ENCODE assay signal across 8 mouse cellular contexts in genomic region chr3:60501561-60502151, GRCm38 (mm10). TPM values are rescaled to one million over a fixed set of nuclear protein-coding genes. Genes with fewer than 3 reads are reported as not detected.
DNase-seq lines count a peak whose midpoint lies in the region; ATAC-seq and TF ChIP-seq lines count a peak whose summit lies in the region.

No protein-coding gene starts in this region.

- peak overlapping the region; percentile 68 to 89 (median 80) for H3K4me3 ChIP-seq in CH12.LX (replicated peaks in 1 of 3; ENCODE audit: low read depth in 2 of 3, low read length in 2 of 3, poor library complexity in 1 of 3)
- peak overlapping the region; percentile 90 for H3K4me3 ChIP-seq in embryonic facial prominence, embryonic 11.5 days (ENCODE audit: low read depth, low read length)
- peak overlapping the region; percentile 84 for H3K4me3 ChIP-seq in heart, adult 2 months
- peak overlapping the region; percentile 93 for H3K4me3 ChIP-seq in liver, postnatal 0 days (ENCODE audit: low read depth, low read length)
- H3K4me3 ChIP-seq in neural tube, embryonic 13.5 days: peak overlapping the region; percentile 92

- peak overlapping the region; percentile 87 for H3K9ac ChIP-seq in CH12.LX (ENCODE audit: insufficient read depth, low read depth)
- H3K9ac ChIP-seq in embryonic facial prominence, embryonic 11.5 days (replicated peaks; ENCODE audit: low read length): peak overlapping the region; percentile 88
- H3K9ac ChIP-seq in heart, adult 2 months (ENCODE audit: low read depth, low read length): peak overlapping the region; percentile 78
- H3K9ac ChIP-seq in liver, postnatal 0 days (replicated peaks): peak overlapping the region; percentile 97
- H3K9ac ChIP-seq in neural tube, embryonic 13.5 days: peak overlapping the region; percentile 96

- H3K36me3 ChIP-seq in CH12.LX (replicated peaks in 1 of 2; ENCODE audit: control insufficient read depth in 1 of 2, insufficient read depth in 1 of 2, low read length in 1 of 2): peaks cover 0 to 4% of the 10 kb centered on the region in 2 experiments
- H3K36me3 ChIP-seq in embryonic facial prominence, embryonic 11.5 days (replicated peaks; ENCODE audit: control insufficient read depth, insufficient read depth, low read depth, low read length): no peaks in the 10 kb centered on the region
- peaks cover 38% of the 10 kb centered on the region for H3K36me3 ChIP-seq in heart, adult 2 months (ENCODE audit: control insufficient read depth, insufficient read depth, low read length)
- H3K36me3 ChIP-seq in liver, postnatal 0 days (replicated peaks; ENCODE audit: insufficient read depth, low read length): no peaks in the 10 kb centered on the region; the same call in 1 of the 2 replicates
- H3K36me3 ChIP-seq in neural tube, embryonic 13.5 days: no peaks in the 10 kb centered on the region

- in situ Hi-C loops in CH12.LX (cut with MboI; ENCODE audit: low pct_ligation_motif_present, low pct_unique_long_range_greater_than_20kb, low sequenced_read_pairs): no loop called here

- H3K4me1 ChIP-seq in CH12.LX (ENCODE audit: control insufficient read depth in 1 of 2, insufficient read depth in 2 of 2): peaks cover under 1 to 50% of the 10 kb centered on the region in 2 experiments; a peak in 3 of 4 replicates
- H3K4me1 ChIP-seq in embryonic facial prominence, embryonic 11.5 days (ENCODE audit: control insufficient read depth, insufficient read depth, low read length): no peaks in the 10 kb centered on the region
- H3K4me1 ChIP-seq in heart, adult 2 months (ENCODE audit: control insufficient read depth, insufficient read depth, low read length): peaks cover 25% of the 10 kb centered on the region
- H3K4me1 ChIP-seq in liver, postnatal 0 days (ENCODE audit: insufficient read depth): peaks cover 41% of the 10 kb centered on the region
- peaks cover 50% of the 10 kb centered on the region for H3K4me1 ChIP-seq in neural tube, embryonic 13.5 days (replicated peaks)

- TF ChIP-seq EP300 in CH12.LX (IDR thresholded peaks at IDR 0.05; ENCODE audit: low read length): no peak
- TF ChIP-seq EP300 in heart, adult 2 months (IDR thresholded peaks at IDR 0.05; ENCODE audit: insufficient read depth, low read depth, low read length): peak; percentile 79; the same call in 1 of the 2 replicates
- TF ChIP-seq EP300 in liver, postnatal 0 days (IDR thresholded peaks at IDR 0.05; ENCODE audit: low read depth): no peak

- ATAC-seq in activated CD4-positive, CD25-positive, alpha-beta regulatory T cell, adult 4 months: peak; percentile 55
- ATAC-seq in embryonic facial prominence, embryonic 11.5 days (replicated peaks; ENCODE audit: insufficient number of reproducible peaks, low FRiP score, low TSS enrichment, low read depth): peak; percentile 69
- ATAC-seq in liver, postnatal 0 days: peak; percentile 58
- peak; percentile 85 for ATAC-seq in neural tube, embryonic 13.5 days (ENCODE audit: low read depth)

- no peak for TF ChIP-seq CTCF in CH12.LX (conservative IDR thresholded peaks at IDR 0.05 in 1 of 2, IDR thresholded peaks at IDR 0.05 in 1 of 2; ENCODE audit: low read depth in 2 of 2, low read length in 2 of 2)
- no peak for TF ChIP-seq CTCF in heart, adult 2 months (IDR thresholded peaks at IDR 0.05)
- TF ChIP-seq CTCF in liver, postnatal 0 days (IDR thresholded peaks at IDR 0.05; ENCODE audit: low read depth): no peak

- H3K27me3 ChIP-seq in CH12.LX (replicated peaks): no peaks in the 10 kb centered on the region
- no peaks in the 10 kb centered on the region for H3K27me3 ChIP-seq in embryonic facial prominence, embryonic 11.5 days (ENCODE audit: control insufficient read depth, insufficient read depth, low read length)
- H3K27me3 ChIP-seq in heart, adult 2 months (ENCODE audit: control insufficient read depth, insufficient read depth, low read length): no peaks in the 10 kb centered on the region
- no peaks in the 10 kb centered on the region for H3K27me3 ChIP-seq in liver, postnatal 0 days (ENCODE audit: insufficient read depth, low read length)
- no peaks in the 10 kb centered on the region for H3K27me3 ChIP-seq in neural tube, embryonic 13.5 days

- no peak for DNase-seq in CH12.LX (ENCODE audit: extremely low read depth)
- peak; percentile 47 for DNase-seq in embryonic facial prominence, embryonic 11.5 days (ENCODE audit: low spot score)
- DNase-seq in heart, adult 2 months: peak in 1 of 2 experiments; percentile 84
- peak; percentile 84 for DNase-seq in kidney, adult 9 months
- no peak for DNase-seq in liver, postnatal 0 days
- DNase-seq in urinary bladder, postnatal 25 days (ENCODE audit: low spot score): peak; percentile 54

- TF ChIP-seq RAD21 in CH12.LX (IDR thresholded peaks at IDR 0.05; ENCODE audit: low read depth, low read length): no peak

- no peaks in the 10 kb centered on the region for H3K9me3 ChIP-seq in CH12.LX (replicated peaks; ENCODE audit: low read length)
- H3K9me3 ChIP-seq in embryonic facial prominence, embryonic 11.5 days (replicated peaks; ENCODE audit: control insufficient read depth, low read length): no peaks in the 10 kb centered on the region
- no peaks in the 10 kb centered on the region for H3K9me3 ChIP-seq in liver, postnatal 0 days (ENCODE audit: low read length)
- H3K9me3 ChIP-seq in neural tube, embryonic 13.5 days: no peaks in the 10 kb centered on the region

- H3K79me2 ChIP-seq in CH12.LX (replicated peaks; ENCODE audit: control insufficient read depth, extremely low read depth, insufficient read depth, poor library complexity, severe bottlenecking): peaks cover 80% of the 10 kb centered on the region
- 0 out of 2 replicates have a peak, but pooled peaks cover 4% of the 10 kb centered on the region for H3K79me2 ChIP-seq in heart, adult 2 months (replicated peaks; ENCODE audit: control insufficient read depth, insufficient read depth, low read length)

- under 1% methylated on average over 25 of the region's 29 CpGs for WGBS in embryonic facial prominence, embryonic 11.5 days
- under 1% methylated on average over 29 of the region's 29 CpGs for WGBS in heart, adult 2 months
- WGBS in liver, postnatal 0 days (ENCODE audit: insufficient replicate concordance): under 1% methylated on average over 29 of the region's 29 CpGs
- under 1% methylated on average over 29 of the region's 29 CpGs for WGBS in neural tube, embryonic 13.5 days

- peak overlapping the region; percentile 89 for H3K27ac ChIP-seq in CH12.LX (ENCODE audit: insufficient read depth, low read depth)
- peak overlapping the region; percentile 90 for H3K27ac ChIP-seq in embryonic facial prominence, embryonic 11.5 days (replicated peaks; ENCODE audit: low read depth, low read length)
- H3K27ac ChIP-seq in heart, adult 2 months: peak overlapping the region; percentile 100
- H3K27ac ChIP-seq in liver, postnatal 0 days (ENCODE audit: low read depth): peak overlapping the region; percentile 99
- peak overlapping the region; percentile 95 for H3K27ac ChIP-seq in neural tube, embryonic 13.5 days (replicated peaks)

- intact Hi-C loops in heart, adult 2 months (cut with DNase I): loop anchor here (5.0 kb wide), 4 partner anchors 81 to 501 kb away; partner anchors contain the start of gene P2ry1

- peak overlapping the region; percentile 85; the same call in 1 of the 2 replicates for H3K4me2 ChIP-seq in CH12.LX (ENCODE audit: insufficient read depth, low read depth, poor library complexity, severe bottlenecking)
- H3K4me2 ChIP-seq in embryonic facial prominence, embryonic 11.5 days (ENCODE audit: low read depth, low read length): peak overlapping the region; percentile 64
- peak overlapping the region; percentile 91 for H3K4me2 ChIP-seq in liver, postnatal 0 days (ENCODE audit: low read depth, low read length)
- H3K4me2 ChIP-seq in neural tube, embryonic 13.5 days: peak overlapping the region; percentile 72

- dilution Hi-C loops in CH12.LX (cut with MboI; ENCODE audit: extremely low pct_ligation_motif_present, extremely low pct_unique_long_range_greater_than_20kb, low sequenced_read_pairs): no loop called here

- no peak; the same call in 1 of the 2 replicates for TF ChIP-seq POLR2A in CH12.LX (IDR thresholded peaks at IDR 0.05; ENCODE audit: low read depth, low read length)
- TF ChIP-seq POLR2A in heart, adult 2 months (IDR thresholded peaks at IDR 0.05; ENCODE audit: insufficient read depth, low read depth, low read length): peak; percentile 82

TF ChIP-seq in CH12.LX, 34 proteins besides CTCF, POLR2A, EP300 and RAD21:
- TF ChIP-seq KAT2A (IDR thresholded peaks at IDR 0.05; ENCODE audit: insufficient replicate concordance, low read length) (0 out of 2 replicates have a peak, but pooled peaks have one; percentile 27), GABPA (IDR thresholded peaks at IDR 0.05; ENCODE audit: insufficient replicate concordance, low read depth, low read length) (no peak), ELF1 (IDR thresholded peaks at IDR 0.05; ENCODE audit: low read depth, low read length) (0 out of 2 replicates have a peak, but pooled peaks have one; percentile 9), CHD1 (IDR thresholded peaks at IDR 0.05; ENCODE audit: low read depth, low read length) (0 out of 2 replicates have a peak, but pooled peaks have one; percentile 62), SMC3 (IDR thresholded peaks at IDR 0.05; ENCODE audit: low read depth, low read length) (peak; percentile 2; the same call in 1 of the 2 replicates), MAZ (IDR thresholded peaks at IDR 0.05; ENCODE audit: low read depth, low read length) (0 out of 2 replicates have a peak, but pooled peaks have one; percentile 11), ETS1 (conservative IDR thresholded peaks at IDR 0.05; ENCODE audit: low read depth, low read length) (0 out of 2 replicates have a peak, but pooled peaks have one; percentile 9), PAX5 (IDR thresholded peaks at IDR 0.05; ENCODE audit: low read length) (no peak), MXI1 (IDR thresholded peaks at IDR 0.05; ENCODE audit: low read depth, low read length) (peak; percentile 17; the same call in 1 of the 2 replicates)

RNA-seq across cellular contexts. Expression of gene Mbnl1, which starts 29.0 kb away (rescaled TPM):
- total RNA-seq in CH12.LX (2012; rRNA removed) (249 and 276 TPM in 2 replicates), CH12.LX (2014; rRNA removed) (332 and 386 TPM in 2 replicates)
- 151 and 174 TPM in 2 replicates for polyA plus RNA-seq in CH12.LX (2012; ENCODE audit: insufficient read length, low read depth)
- polyA plus RNA-seq in activated CD4-positive, CD25-positive, alpha-beta regulatory T cell, adult 4 months (2017; shearing (Covaris generic)): 100 to 1,000 TPM; 667 to 875 TPM
- 68.8 and 68.9 TPM in 2 replicates for polyA plus RNA-seq in embryonic facial prominence, embryonic 11.5 days (2014; fragmentation: Nextera tagmentation; extraction: Ambion mirVana)
- total RNA-seq in heart, adult 2 months (2021): 100 to 1,000 TPM; 215 to 237 TPM
- 55.8 and 79.7 TPM in 2 replicates for polyA plus RNA-seq in heart, adult 2 months (2012; rRNA removed)
- polyA plus RNA-seq in liver, postnatal 0 days (2015; fragmentation: Nextera tagmentation; extraction: Ambion mirVana): 61.3 and 73.3 TPM in 2 replicates
- 54.7 and 59.8 TPM in 2 replicates for polyA plus RNA-seq in neural tube, embryonic 13.5 days (2015; fragmentation: Nextera tagmentation; extraction: Ambion mirVana)

Comparison
In these comparisons a context has a peak if more than half of its experiments do, and no peak if none do; other contexts are left out.
1. DNase-seq: peak in embryonic facial prominence, embryonic 11.5 days (single experiment), kidney, adult 9 months (single experiment) and urinary bladder, postnatal 25 days (single experiment); none in CH12.LX (single experiment) and liver, postnatal 0 days (single experiment).
2. Peak in every context shown above with its lines, with median percentiles within 50 percentile points of each other: H3K27ac ChIP-seq, H3K4me2 ChIP-seq, H3K4me3 ChIP-seq, H3K9ac ChIP-seq and ATAC-seq.